Mouse (Mus musculus): Measurements from ENCODE around the gene Dock3. TPM values are rescaled to one million over a fixed set of nuclear protein-coding genes. Genes with fewer than 3 reads are reported as not detected.

The Dock3 gene
- polyA plus RNA-seq, 1 experiment, result 4.5 TPM

- H3K4me3 ChIP-seq (ENCODE audit: low read depth, low read length), result no peak overlapping the region
- H3K9me3 ChIP-seq (replicated peaks; ENCODE audit: control insufficient read depth, insufficient read depth, low read length, poor library complexity, severe bottlenecking), result no peaks in the 10 kb centered on the region
- no peaks in the 10 kb centered on the region for H3K27me3 ChIP-seq (ENCODE audit: control insufficient read depth, insufficient read depth, low read length, poor library complexity, severe bottlenecking)
- H3K27ac ChIP-seq (ENCODE audit: insufficient read depth, low read length), result no peak overlapping the region
- TF ChIP-seq POLR2A (IDR thresholded peaks at IDR 0.05; ENCODE audit: insufficient read depth, low read length) (no peak), CTCF (IDR thresholded peaks at IDR 0.05; ENCODE audit: low read depth, low read length) (no peak), EP300 (IDR thresholded peaks at IDR 0.05; ENCODE audit: insufficient read depth, low read depth, low read length) (no peak)
- peaks cover 14% of the 10 kb centered on the region; the same call in 1 of the 2 replicates for H3K36me3 ChIP-seq (ENCODE audit: control insufficient read depth, insufficient read depth, low read length, poor library complexity, severe bottlenecking)
- H3K4me1 ChIP-seq (ENCODE audit: control insufficient read depth, insufficient read depth, low read length), result peaks cover 2% of the 10 kb centered on the region
- no peak overlapping the region for H3K9ac ChIP-seq (ENCODE audit: low read depth, poor library complexity, severe bottlenecking)
Measured at GRCm38 (mm10) chr9:107261792-107262191, 30.1 kb upstream of the Dock3 start.

GRCm38 (mm10) chr9:107260836-107261235, 29.1 kb upstream of the Dock3 start:
- Histone ChIP-seq H3K9ac (ENCODE audit: low read depth, poor library complexity, severe bottlenecking) (no peak overlapping the region), H3K9me3 (replicated peaks; ENCODE audit: control insufficient read depth, insufficient read depth, low read length, poor library complexity, severe bottlenecking) (no peaks in the 10 kb centered on the region), H3K36me3 (ENCODE audit: control insufficient read depth, insufficient read depth, low read length, poor library complexity, severe bottlenecking) (peaks cover 20% of the 10 kb centered on the region; the same call in 1 of the 2 replicates), H3K27ac (ENCODE audit: insufficient read depth, low read length) (no peak overlapping the region), H3K27me3 (ENCODE audit: control insufficient read depth, insufficient read depth, low read length, poor library complexity, severe bottlenecking) (no peaks in the 10 kb centered on the region), H3K4me3 (ENCODE audit: low read depth, low read length) (no peak overlapping the region), H3K4me1 (ENCODE audit: control insufficient read depth, insufficient read depth, low read length) (peaks cover 2% of the 10 kb centered on the region)
- TF ChIP-seq POLR2A (IDR thresholded peaks at IDR 0.05; ENCODE audit: insufficient read depth, low read length), result no peak
- no peak for TF ChIP-seq EP300 (IDR thresholded peaks at IDR 0.05; ENCODE audit: insufficient read depth, low read depth, low read length)
- no peak for TF ChIP-seq CTCF (IDR thresholded peaks at IDR 0.05; ENCODE audit: low read depth, low read length)

GRCm38 (mm10) chr9:107260429-107260828, 28.7 kb upstream of the Dock3 start:
- Histone ChIP-seq H3K9ac (ENCODE audit: low read depth, poor library complexity, severe bottlenecking) (no peak overlapping the region), H3K9me3 (replicated peaks; ENCODE audit: control insufficient read depth, insufficient read depth, low read length, poor library complexity, severe bottlenecking) (no peaks in the 10 kb centered on the region), H3K4me1 (ENCODE audit: control insufficient read depth, insufficient read depth, low read length) (peaks cover under 1% of the 10 kb centered on the region), H3K36me3 (ENCODE audit: control insufficient read depth, insufficient read depth, low read length, poor library complexity, severe bottlenecking) (peaks cover 20% of the 10 kb centered on the region; the same call in 1 of the 2 replicates), H3K4me3 (ENCODE audit: low read depth, low read length) (no peak overlapping the region), H3K27ac (ENCODE audit: insufficient read depth, low read length) (no peak overlapping the region), H3K27me3 (ENCODE audit: control insufficient read depth, insufficient read depth, low read length, poor library complexity, severe bottlenecking) (no peaks in the 10 kb centered on the region)
- no peak for TF ChIP-seq CTCF (IDR thresholded peaks at IDR 0.05; ENCODE audit: low read depth, low read length)
- no peak for TF ChIP-seq EP300 (IDR thresholded peaks at IDR 0.05; ENCODE audit: insufficient read depth, low read depth, low read length)
- no peak for TF ChIP-seq POLR2A (IDR thresholded peaks at IDR 0.05; ENCODE audit: insufficient read depth, low read length)

- Histone ChIP-seq H3K9ac (ENCODE audit: low read depth, poor library complexity, severe bottlenecking) (no peak overlapping the region), H3K36me3 (ENCODE audit: control insufficient read depth, insufficient read depth, low read length, poor library complexity, severe bottlenecking) (peaks cover 20% of the 10 kb centered on the region; the same call in 1 of the 2 replicates), H3K4me1 (ENCODE audit: control insufficient read depth, insufficient read depth, low read length) (no peaks in the 10 kb centered on the region), H3K27me3 (ENCODE audit: control insufficient read depth, insufficient read depth, low read length, poor library complexity, severe bottlenecking) (no peaks in the 10 kb centered on the region), H3K4me3 (ENCODE audit: low read depth, low read length) (no peak overlapping the region), H3K9me3 (replicated peaks; ENCODE audit: control insufficient read depth, insufficient read depth, low read length, poor library complexity, severe bottlenecking) (no peaks in the 10 kb centered on the region), H3K27ac (ENCODE audit: insufficient read depth, low read length) (no peak overlapping the region)
- TF ChIP-seq CTCF (IDR thresholded peaks at IDR 0.05; ENCODE audit: low read depth, low read length) (no peak), EP300 (IDR thresholded peaks at IDR 0.05; ENCODE audit: insufficient read depth, low read depth, low read length) (no peak), POLR2A (IDR thresholded peaks at IDR 0.05; ENCODE audit: insufficient read depth, low read length) (no peak)
Measured at GRCm38 (mm10) chr9:107259571-107259970, 27.9 kb upstream of the Dock3 start.

GRCm38 (mm10) chr9:107255596-107255995, 23.9 kb upstream of the Dock3 start:
- Histone ChIP-seq H3K36me3 (ENCODE audit: control insufficient read depth, insufficient read depth, low read length, poor library complexity, severe bottlenecking) (peaks cover 16% of the 10 kb centered on the region; the same call in 1 of the 2 replicates), H3K27me3 (ENCODE audit: control insufficient read depth, insufficient read depth, low read length, poor library complexity, severe bottlenecking) (no peaks in the 10 kb centered on the region), H3K9me3 (replicated peaks; ENCODE audit: control insufficient read depth, insufficient read depth, low read length, poor library complexity, severe bottlenecking) (no peaks in the 10 kb centered on the region), H3K27ac (ENCODE audit: insufficient read depth, low read length) (no peak overlapping the region), H3K4me1 (ENCODE audit: control insufficient read depth, insufficient read depth, low read length) (no peaks in the 10 kb centered on the region), H3K9ac (ENCODE audit: low read depth, poor library complexity, severe bottlenecking) (no peak overlapping the region), H3K4me3 (ENCODE audit: low read depth, low read length) (no peak overlapping the region)
- no peak for TF ChIP-seq CTCF (IDR thresholded peaks at IDR 0.05; ENCODE audit: low read depth, low read length)
- TF ChIP-seq POLR2A (IDR thresholded peaks at IDR 0.05; ENCODE audit: insufficient read depth, low read length), result no peak
- TF ChIP-seq EP300 (IDR thresholded peaks at IDR 0.05; ENCODE audit: insufficient read depth, low read depth, low read length), result no peak

GRCm38 (mm10) chr9:107254925-107255324, 23.2 kb upstream of the Dock3 start:
- Histone ChIP-seq H3K9ac (ENCODE audit: low read depth, poor library complexity, severe bottlenecking) (no peak overlapping the region), H3K27me3 (ENCODE audit: control insufficient read depth, insufficient read depth, low read length, poor library complexity, severe bottlenecking) (no peaks in the 10 kb centered on the region), H3K27ac (ENCODE audit: insufficient read depth, low read length) (no peak overlapping the region), H3K4me3 (ENCODE audit: low read depth, low read length) (no peak overlapping the region), H3K4me1 (ENCODE audit: control insufficient read depth, insufficient read depth, low read length) (no peaks in the 10 kb centered on the region), H3K36me3 (ENCODE audit: control insufficient read depth, insufficient read depth, low read length, poor library complexity, severe bottlenecking) (peaks cover 13% of the 10 kb centered on the region; the same call in 1 of the 2 replicates), H3K9me3 (replicated peaks; ENCODE audit: control insufficient read depth, insufficient read depth, low read length, poor library complexity, severe bottlenecking) (no peaks in the 10 kb centered on the region)
- TF ChIP-seq POLR2A (IDR thresholded peaks at IDR 0.05; ENCODE audit: insufficient read depth, low read length) (no peak), EP300 (IDR thresholded peaks at IDR 0.05; ENCODE audit: insufficient read depth, low read depth, low read length) (no peak), CTCF (IDR thresholded peaks at IDR 0.05; ENCODE audit: low read depth, low read length) (no peak)

All from ES-Bruce4 (cell line).